Mouse (Mus musculus): ENCODE results near the gene Cacna1d.

- TF ChIP-seq CTCF (IDR thresholded peaks at IDR 0.05; ENCODE audit: low read depth) (no peak), EP300 (optimal IDR thresholded peaks at IDR 0.05) (no peak)
Observed at GRCm38 (mm10) chr14:30120023-30120422, 371.2 kb downstream of the Cacna1d start.

Measured in stomach, postnatal 0 days (tissue).